Mouse (Mus musculus) mouse embryonic stem cell (cell line): ENCODE data around the gene Tbca.

ENCODE experiments used
- in situ Hi-C, 2 experiments: fragments of 300-500 bp; cut with MboI; formaldehyde crosslinking; loops; 1 replicate in 1 of 2; 3 replicates in 1 of 2; pipeline ENCODE4 v1.14.3; 2019 to 2020; ENCODE audit warnings: low sequenced_read_pairs in 2 of 2, low pct_unique_long_range_greater_than_20kb in 1 of 2, mixed read lengths in 1 of 2; ENCODE audit not compliant: unreplicated experiment in 1 of 2

Gene Tbca

GRCm38 (mm10) chr13:94788771-94789649, at the start of gene Tbca:
Gene Tbca, plus strand, starts transcription at chr13:94788910.
- in situ Hi-C loops: no loop called here

- in situ Hi-C loops: no loop called here
These were observed 43.5 kb upstream of the Tbca start for GRCm38 (mm10) chr13:94745176-94745575.

DNA sequence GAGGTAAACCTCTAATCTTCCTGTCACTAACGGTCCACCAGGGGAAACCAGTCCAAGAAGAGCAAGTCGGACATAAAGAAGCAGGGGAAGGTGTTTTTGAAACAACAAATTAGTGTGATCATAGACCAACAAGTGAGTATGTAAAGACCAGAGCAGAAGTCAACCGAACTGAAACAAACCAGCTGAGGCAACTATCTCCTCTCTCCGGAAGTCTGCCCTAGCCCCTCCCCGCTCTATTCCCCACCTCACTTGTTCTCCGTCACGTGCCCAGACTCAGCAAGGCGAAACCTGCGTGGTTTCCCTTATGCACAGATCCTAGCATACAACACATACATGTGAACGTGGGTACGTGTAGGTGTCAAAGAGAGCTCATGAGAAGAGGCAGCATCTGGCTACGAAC, 22.9 kb upstream of the Tbca start:
- in situ Hi-C loops: no loop called here

GRCm38 (mm10) chr13:94768460-94769154, 20.1 kb upstream of the Tbca start:
- in situ Hi-C loops: no loop called here

GRCm38 (mm10) chr13:94769155-94769470, 19.6 kb upstream of the Tbca start:
- in situ Hi-C loops: no loop called here

- in situ Hi-C loops: no loop called here
These were observed 1.8 kb upstream of the Tbca start for GRCm38 (mm10) chr13:94786866-94787265.

DNA sequence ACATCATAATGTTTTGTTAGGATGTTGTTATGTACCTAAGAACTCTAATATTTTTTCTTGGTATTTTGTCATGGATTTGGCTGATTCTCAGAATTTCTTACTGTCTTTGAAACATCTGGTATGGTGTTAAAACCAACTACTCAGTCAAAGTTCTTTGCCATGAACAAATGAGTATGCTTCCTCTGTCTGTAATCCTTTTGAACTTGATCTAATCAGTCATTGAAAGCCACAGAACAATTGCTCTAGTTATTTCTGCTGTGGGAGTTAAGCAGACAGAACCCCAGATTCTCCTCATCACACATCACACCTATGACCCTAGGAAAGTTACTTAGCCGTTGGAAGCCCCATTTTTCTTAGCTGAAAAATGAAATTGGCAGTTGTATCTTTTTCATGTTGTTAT, 6.0 kb downstream of the Tbca start:
- in situ Hi-C loops: no loop called here

- in situ Hi-C loops: no loop called here
These were observed 14.9 kb downstream of the Tbca start for GRCm38 (mm10) chr13:94803480-94804057.

GRCm38 (mm10) chr13:94806315-94807179, 17.8 kb downstream of the Tbca start:
- in situ Hi-C loops: no loop called here

GRCm38 (mm10) chr13:94808596-94808995, 19.9 kb downstream of the Tbca start:
- in situ Hi-C loops: no loop called here

DNA sequence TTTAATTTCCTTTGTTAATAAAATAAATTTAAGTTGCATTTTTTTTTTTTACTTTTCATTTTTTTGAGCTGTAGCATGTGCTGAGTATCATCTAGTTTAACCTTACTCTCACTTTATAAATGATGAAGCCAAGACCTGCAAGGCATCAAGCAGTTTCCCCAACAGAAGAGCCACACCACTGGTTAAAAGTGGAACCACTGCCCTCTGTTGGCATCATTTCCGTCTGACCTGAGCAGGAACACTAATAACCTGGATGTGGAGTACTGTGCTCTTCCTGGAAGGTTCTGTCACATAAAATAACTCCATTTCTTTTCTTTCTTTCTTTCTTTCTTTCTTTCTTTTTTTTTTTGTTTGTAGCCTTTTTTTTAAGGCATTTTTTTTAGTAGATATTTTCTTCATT, 21.0 kb downstream of the Tbca start:
- in situ Hi-C loops: no loop called here

- in situ Hi-C loops: no loop called here
These were observed 22.7 kb downstream of the Tbca start for GRCm38 (mm10) chr13:94811451-94811850.

DNA sequence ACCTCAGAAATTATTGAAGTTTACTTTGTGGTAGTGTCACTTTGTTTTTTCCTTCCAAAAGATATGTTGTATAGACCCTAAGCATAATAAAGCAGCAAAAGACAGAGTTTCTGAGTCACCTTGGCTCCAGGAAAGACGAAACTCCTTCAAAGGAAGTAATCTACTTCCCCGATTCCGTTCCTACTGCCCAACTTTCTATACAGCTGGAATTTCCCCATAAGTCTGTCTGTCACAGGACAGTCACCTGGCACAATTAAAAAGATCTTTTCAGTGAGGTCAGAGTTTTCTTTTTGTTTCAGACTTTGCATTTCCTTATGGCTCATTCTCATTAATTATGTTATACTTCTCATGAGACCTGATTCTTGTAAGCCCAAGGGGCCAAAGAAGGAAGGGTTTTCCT, 25.1 kb downstream of the Tbca start:
- in situ Hi-C loops: no loop called here

GRCm38 (mm10) chr13:94820516-94820915, 31.8 kb downstream of the Tbca start:
- in situ Hi-C loops: no loop called here

DNA sequence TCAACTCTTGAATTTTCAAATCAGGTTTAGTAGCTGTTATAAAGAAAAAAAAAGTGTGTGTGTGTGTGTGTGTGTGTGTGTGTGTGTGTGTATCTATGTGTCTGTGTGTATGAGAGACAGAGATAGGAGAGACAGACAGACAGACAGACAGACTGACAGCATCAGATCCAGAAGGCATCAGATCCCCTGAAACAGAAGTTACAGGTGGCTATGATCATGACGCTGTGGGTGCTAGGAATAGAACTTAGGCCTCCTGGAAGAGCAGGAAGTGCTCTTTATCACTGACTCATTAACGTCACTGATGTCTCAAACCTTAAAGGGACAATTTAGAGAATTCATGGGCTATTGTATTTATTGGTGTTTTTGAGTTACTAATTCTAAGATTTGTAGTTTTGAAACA, 32.2 kb downstream of the Tbca start:
- in situ Hi-C loops: no loop called here

GRCm38 (mm10) chr13:94826389-94826788, 37.7 kb downstream of the Tbca start:
- in situ Hi-C loops: no loop called here

GRCm38 (mm10) chr13:94826986-94827385, 38.3 kb downstream of the Tbca start:
- in situ Hi-C loops: no loop called here

GRCm38 (mm10) chr13:94827847-94828246, 39.1 kb downstream of the Tbca start:
- in situ Hi-C loops: no loop called here
